ENCODE assay signal across 13 mouse cellular contexts in the genomic region with DNA sequence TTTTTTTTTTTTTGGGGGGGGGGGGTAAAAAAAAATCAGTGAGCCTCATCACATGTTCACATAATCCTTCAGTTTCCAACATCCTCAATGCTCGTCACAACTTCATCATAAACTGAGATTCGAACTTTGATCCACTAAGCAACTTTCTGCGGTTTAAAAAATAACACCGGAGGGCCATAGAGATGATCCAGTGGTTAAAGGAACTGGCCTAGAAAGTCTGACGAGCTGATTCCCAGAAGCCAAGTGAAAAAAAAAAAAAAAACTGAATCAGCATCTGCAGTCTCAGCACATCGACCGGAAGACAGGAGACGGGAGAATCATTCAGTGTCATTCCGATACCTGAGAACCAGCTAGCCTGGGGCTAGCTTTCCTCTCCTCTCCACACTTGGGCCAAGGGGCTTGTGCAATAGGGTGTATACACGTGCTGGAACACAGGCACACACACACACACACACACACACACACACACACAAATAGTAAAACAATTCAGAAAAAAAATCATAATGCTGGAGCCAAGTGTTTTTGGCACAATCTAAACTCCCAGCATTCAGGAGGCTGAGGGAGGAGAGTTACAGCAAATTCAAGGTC. TPM values are rescaled to one million over a fixed set of nuclear protein-coding genes. Genes with fewer than 3 reads are reported as not detected.
DNase-seq lines count a peak whose midpoint lies in the region; ATAC-seq and TF ChIP-seq lines count a peak whose summit lies in the region.
"Had no signal": no experiment of that assay in that cellular context is flagged by ENCODE, and none has a peak within 500 bp of the region (broad histone marks: within the 10 kb centered on the region; RNA-seq: fewer than 3 reads in every experiment).

No protein-coding gene starts in this region.

- no peak for TF ChIP-seq POLR2A in thymus, adult 2 months (IDR thresholded peaks at IDR 0.05; ENCODE audit: control insufficient read depth, extremely low read depth, insufficient read depth, low read length, poor library complexity)

- no peaks in the 10 kb centered on the region for H3K36me3 ChIP-seq in embryonic facial prominence, embryonic 13.5 days
- no peaks in the 10 kb centered on the region for H3K36me3 ChIP-seq in embryonic facial prominence, embryonic 10.5 days (replicated peaks)
- H3K36me3 ChIP-seq in stomach, embryonic 15.5 days = no peaks in the 10 kb centered on the region
- H3K36me3 ChIP-seq in thymus, adult 2 months (ENCODE audit: control insufficient read depth, insufficient read depth, low read length) = no peaks in the 10 kb centered on the region
- H3K36me3 ChIP-seq: embryonic facial prominence, embryonic 12.5 days had no signal

- no peak for DNase-seq in embryonic facial prominence, embryonic 10.5 days (ENCODE audit: low spot score)
- peak; percentile 47 for DNase-seq in kidney, adult 18-20 months
- DNase-seq in kidney, postnatal 4 days = no peak
- DNase-seq in lung, postnatal 10 days = peak; percentile 29
- no peak for DNase-seq in lung, postnatal 4 days
- DNase-seq in thymus, adult 2 months = no peak
- DNase-seq: adrenal gland, postnatal 25 days; cerebellum, adult 9-10 months; thymus, postnatal 25 days had no signal

- no peaks in the 10 kb centered on the region for H3K9me3 ChIP-seq in embryonic facial prominence, embryonic 13.5 days
- no peaks in the 10 kb centered on the region for H3K9me3 ChIP-seq in embryonic facial prominence, embryonic 10.5 days
- no peaks in the 10 kb centered on the region for H3K9me3 ChIP-seq in stomach, embryonic 15.5 days
- H3K9me3 ChIP-seq: embryonic facial prominence, embryonic 12.5 days had no signal

- no peaks in the 10 kb centered on the region for H3K27me3 ChIP-seq in embryonic facial prominence, embryonic 13.5 days
- H3K27me3 ChIP-seq in embryonic facial prominence, embryonic 10.5 days (replicated peaks; ENCODE audit: low read depth, poor library complexity, severe bottlenecking) = no peaks in the 10 kb centered on the region
- no peaks in the 10 kb centered on the region for H3K27me3 ChIP-seq in stomach, embryonic 15.5 days (replicated peaks)
- no peaks in the 10 kb centered on the region for H3K27me3 ChIP-seq in thymus, adult 2 months (ENCODE audit: control insufficient read depth, insufficient read depth, low read length)
- H3K27me3 ChIP-seq: embryonic facial prominence, embryonic 12.5 days had no signal

- no peak overlapping the region for H3K4me3 ChIP-seq in embryonic facial prominence, embryonic 13.5 days
- H3K4me3 ChIP-seq in embryonic facial prominence, embryonic 10.5 days = no peak overlapping the region
- no peak overlapping the region for H3K4me3 ChIP-seq in stomach, embryonic 15.5 days (replicated peaks)
- H3K4me3 ChIP-seq in thymus, adult 2 months (ENCODE audit: control insufficient read depth, insufficient read depth, low read length) = no peak overlapping the region
- H3K4me3 ChIP-seq: embryonic facial prominence, embryonic 12.5 days had no signal

- ATAC-seq in embryonic facial prominence, embryonic 13.5 days (ENCODE audit: insufficient number of reproducible peaks, insufficient read depth, low FRiP score, low TSS enrichment, low read depth) = no peak
- ATAC-seq in stomach, embryonic 15.5 days (ENCODE audit: insufficient read depth, low FRiP score, low read depth) = no peak
- ATAC-seq: forebrain, embryonic 16.5 days had no signal

- H3K27ac ChIP-seq in embryonic facial prominence, embryonic 13.5 days = no peak overlapping the region; the same call in 1 of the 2 replicates
- no peak overlapping the region for H3K27ac ChIP-seq in embryonic facial prominence, embryonic 10.5 days (replicated peaks)
- peak overlapping the region; percentile 21; the same call in 1 of the 2 replicates for H3K27ac ChIP-seq in stomach, embryonic 15.5 days
- H3K27ac ChIP-seq in thymus, adult 2 months (ENCODE audit: control insufficient read depth, insufficient read depth, low read length) = no peak overlapping the region
- H3K27ac ChIP-seq: embryonic facial prominence, embryonic 12.5 days had no signal

- TF ChIP-seq CTCF in thymus, adult 2 months (IDR thresholded peaks at IDR 0.05; ENCODE audit: borderline replicate concordance, control insufficient read depth, extremely low read depth, insufficient read depth, low read length, poor library complexity) = no peak

- peaks cover 19% of the 10 kb centered on the region for H3K4me1 ChIP-seq in embryonic facial prominence, embryonic 13.5 days
- peaks cover 24% of the 10 kb centered on the region for H3K4me1 ChIP-seq in embryonic facial prominence, embryonic 10.5 days
- peaks cover 11% of the 10 kb centered on the region for H3K4me1 ChIP-seq in stomach, embryonic 15.5 days
- peaks cover 7% of the 10 kb centered on the region for H3K4me1 ChIP-seq in thymus, adult 2 months (replicated peaks; ENCODE audit: control insufficient read depth, insufficient read depth, low read length)

- H3K4me2 ChIP-seq in embryonic facial prominence, embryonic 13.5 days = peak overlapping the region; percentile 20; the same call in 1 of the 2 replicates
- no peak overlapping the region for H3K4me2 ChIP-seq in stomach, embryonic 15.5 days
- H3K4me2 ChIP-seq: embryonic facial prominence, embryonic 12.5 days had no signal

- WGBS in embryonic facial prominence, embryonic 13.5 days = 53% methylated on average over 10 of the region's 10 CpGs
- WGBS in embryonic facial prominence, embryonic 10.5 days = 65% methylated on average over 10 of the region's 10 CpGs
- WGBS in stomach, embryonic 15.5 days = 62% methylated on average over 10 of the region's 10 CpGs
- 86% methylated on average over 10 of the region's 10 CpGs for WGBS in thymus, adult 2 months

- H3K9ac ChIP-seq in embryonic facial prominence, embryonic 13.5 days = no peak overlapping the region
- no peak overlapping the region for H3K9ac ChIP-seq in stomach, embryonic 15.5 days
- H3K9ac ChIP-seq: embryonic facial prominence, embryonic 12.5 days had no signal

RNA-seq across cellular contexts. Expression of a gene that starts 2.6 kb away (rescaled TPM):
- 76.9 and 81.4 TPM in 2 replicates for polyA plus RNA-seq in embryonic facial prominence, embryonic 13.5 days (2015; fragmentation: Nextera tagmentation; extraction: Ambion mirVana)
- polyA plus RNA-seq in embryonic facial prominence, embryonic 10.5 days (2016; fragmentation: Nextera tagmentation; extraction: Ambion mirVana) = 42.7 and 45.6 TPM in 2 replicates
- polyA plus RNA-seq in stomach, embryonic 15.5 days (2015; fragmentation: Nextera tagmentation; extraction: Ambion mirVana) = 78.1 and 81.5 TPM in 2 replicates
- 66.8 and 88.9 TPM in 2 replicates for polyA plus RNA-seq in thymus, adult 2 months (2012; rRNA removed)

RNA-seq across cellular contexts. Expression of a gene that starts 31.9 kb away (rescaled TPM):
- polyA plus RNA-seq in embryonic facial prominence, embryonic 13.5 days (2015; fragmentation: Nextera tagmentation; extraction: Ambion mirVana) = 40.3 and 41.3 TPM in 2 replicates
- 28.4 and 31.3 TPM in 2 replicates for polyA plus RNA-seq in embryonic facial prominence, embryonic 10.5 days (2016; fragmentation: Nextera tagmentation; extraction: Ambion mirVana)
- 29.0 and 35.0 TPM in 2 replicates for polyA plus RNA-seq in stomach, embryonic 15.5 days (2015; fragmentation: Nextera tagmentation; extraction: Ambion mirVana)
- 13.3 and 14.3 TPM in 2 replicates for polyA plus RNA-seq in thymus, adult 2 months (2012; rRNA removed)

Comparison
In these comparisons a context has a peak if more than half of its experiments do, and no peak if none do; other contexts are left out.
1. DNase-seq: peak in kidney, adult 18-20 months (single experiment) and lung, postnatal 10 days (single experiment); none in embryonic facial prominence, embryonic 10.5 days (single experiment), kidney, postnatal 4 days (0 of 2), lung, postnatal 4 days (0 of 2) and thymus, adult 2 months (single experiment).